29 mouse cellular contexts compared by ENCODE assay signal in genomic region chr2:145843322-145843721, GRCm38 (mm10). TPM values are rescaled to one million over a fixed set of nuclear protein-coding genes. Genes with fewer than 3 reads are reported as not detected.
DNase-seq lines count a peak whose midpoint lies in the region; ATAC-seq and TF ChIP-seq lines count a peak whose summit lies in the region.
"Had no signal": no experiment of that assay in that cellular context is flagged by ENCODE, and none has a peak within 500 bp of the region (broad histone marks: within the 10 kb centered on the region; RNA-seq: fewer than 3 reads in every experiment).

No protein-coding gene starts in this region.

- H3K4me3 ChIP-seq in intestine, postnatal 0 days (ENCODE audit: low read depth, low read length): no peak overlapping the region
- no peak overlapping the region for H3K4me3 ChIP-seq in intestine, embryonic 15.5 days (replicated peaks)
- H3K4me3 ChIP-seq in lung, embryonic 16.5 days (ENCODE audit: low read length): no peak overlapping the region
- H3K4me3 ChIP-seq: embryonic facial prominence, embryonic 12.5 days; forebrain, embryonic 10.5 days; heart, embryonic 13.5 days; hindbrain, embryonic 10.5 days; hindbrain, embryonic 15.5 days; midbrain, embryonic 12.5 days; neural tube, embryonic 13.5 days had no signal

- 80% methylated on average over 6 of the region's 6 CpGs for WGBS in intestine, postnatal 0 days
- WGBS in intestine, embryonic 15.5 days: 93% methylated on average over 6 of the region's 6 CpGs
- 62% methylated on average over 6 of the region's 6 CpGs for whole genome bisulfite sequencing in lung, embryonic 16.5 days

- no peak for ATAC-seq in intestine, postnatal 0 days
- ATAC-seq in intestine, embryonic 15.5 days: no peak
- ATAC-seq in lung, embryonic 16.5 days (ENCODE audit: low read depth): peak; percentile 90
- ATAC-seq in Patski: peak; percentile 78
- ATAC-seq in megakaryocyte-erythroid progenitor cell, adult 5-6 weeks (replicated peaks; ENCODE audit: low FRiP score, low TSS enrichment, poor library complexity, severe bottlenecking): no peak
- ATAC-seq: forebrain, embryonic 16.5 days; inflammation-experienced regulatory T-cells, adult 6 months had no signal

- POLR2A ChIA-PET in Patski (lab: Charles Lee): interaction anchor here (0.8 kb wide), 1 partner anchor 15 kb away, joined by 3 read pairs; no protein-coding TSS in a partner anchor

- peaks cover 5% of the 10 kb centered on the region; the same call in 1 of the 2 replicates for H3K4me1 ChIP-seq in intestine, postnatal 0 days (replicated peaks; ENCODE audit: control insufficient read depth, insufficient read depth, low read length)
- no peaks in the 10 kb centered on the region for H3K4me1 ChIP-seq in intestine, embryonic 15.5 days (replicated peaks)
- H3K4me1 ChIP-seq in lung, embryonic 16.5 days (replicated peaks; ENCODE audit: control insufficient read depth, insufficient read depth, low read length): peaks cover 6% of the 10 kb centered on the region
- H3K4me1 ChIP-seq: embryonic facial prominence, embryonic 12.5 days had no signal

- H3K4me2 ChIP-seq in intestine, postnatal 0 days (replicated peaks; ENCODE audit: low read depth): no peak overlapping the region
- H3K4me2 ChIP-seq in intestine, embryonic 15.5 days (replicated peaks): no peak overlapping the region
- no peak overlapping the region for H3K4me2 ChIP-seq in lung, embryonic 16.5 days (ENCODE audit: low read depth, low read length)
- H3K4me2 ChIP-seq: embryonic facial prominence, embryonic 12.5 days; heart, embryonic 13.5 days; hindbrain, embryonic 15.5 days; midbrain, embryonic 12.5 days; neural tube, embryonic 13.5 days had no signal

- in situ Hi-C loops in Patski (cut with MboI; ENCODE audit: low pct_unique_long_range_greater_than_20kb): no loop called here

- H3K27ac ChIP-seq in intestine, postnatal 0 days (ENCODE audit: low read depth, low read length): 0 out of 2 replicates have a peak overlapping the region, but pooled peaks have one; percentile 31
- no peak overlapping the region for H3K27ac ChIP-seq in intestine, embryonic 15.5 days
- peak overlapping the region; percentile 69 for H3K27ac ChIP-seq in lung, embryonic 16.5 days (ENCODE audit: low read length)
- H3K27ac ChIP-seq: embryonic facial prominence, embryonic 12.5 days; forebrain, embryonic 10.5 days; heart, embryonic 13.5 days; hindbrain, embryonic 10.5 days; hindbrain, embryonic 15.5 days; liver, embryonic 14.5 days; midbrain, embryonic 12.5 days; neural tube, embryonic 13.5 days had no signal

- H3K36me3 ChIP-seq in intestine, postnatal 0 days (ENCODE audit: control insufficient read depth, insufficient read depth): peaks cover 24% of the 10 kb centered on the region
- peaks cover 7% of the 10 kb centered on the region; the same call in 1 of the 2 replicates for H3K36me3 ChIP-seq in intestine, embryonic 15.5 days
- H3K36me3 ChIP-seq in lung, embryonic 16.5 days (ENCODE audit: control insufficient read depth, insufficient read depth, low read length): no peaks in the 10 kb centered on the region
- H3K36me3 ChIP-seq: embryonic facial prominence, embryonic 12.5 days; forebrain, embryonic 10.5 days; hindbrain, embryonic 10.5 days; midbrain, embryonic 12.5 days; neural tube, embryonic 13.5 days had no signal

- no peak overlapping the region for H3K9ac ChIP-seq in intestine, postnatal 0 days (ENCODE audit: low read depth, low read length)
- H3K9ac ChIP-seq in intestine, embryonic 15.5 days: no peak overlapping the region
- H3K9ac ChIP-seq in lung, embryonic 16.5 days (ENCODE audit: low read length): no peak overlapping the region
- H3K9ac ChIP-seq: embryonic facial prominence, embryonic 12.5 days; heart, embryonic 13.5 days; hindbrain, embryonic 15.5 days; liver, embryonic 14.5 days; midbrain, embryonic 12.5 days; neural tube, embryonic 13.5 days had no signal

- no peaks in the 10 kb centered on the region for H3K9me3 ChIP-seq in intestine, postnatal 0 days (ENCODE audit: control insufficient read depth)
- no peaks in the 10 kb centered on the region for H3K9me3 ChIP-seq in intestine, embryonic 15.5 days
- no peaks in the 10 kb centered on the region for H3K9me3 ChIP-seq in lung, embryonic 16.5 days (ENCODE audit: control insufficient read depth, low read length)
- H3K9me3 ChIP-seq: embryonic facial prominence, embryonic 12.5 days; forebrain, embryonic 10.5 days; heart, embryonic 13.5 days; hindbrain, embryonic 10.5 days; hindbrain, embryonic 15.5 days; midbrain, embryonic 12.5 days; neural tube, embryonic 13.5 days had no signal

- no peak for DNase-seq in lung, adult 18-20 months
- no peak for DNase-seq in Patski (ENCODE audit: low read depth, low spot score)
- DNase-seq in frontal cortex, postnatal 10 days (ENCODE audit: low spot score in 2 of 2): no peak
- no peak for DNase-seq in cerebellum, adult 18-20 months
- DNase-seq: adrenal gland, postnatal 14 days; cerebellum, adult 11 months; cerebellum, adult 9-11 months; embryo, embryonic 11 days; heart, postnatal 10 days; kidney, adult 8-10 months; kidney, postnatal 25 days; liver; lung, postnatal 14 days; thymus, postnatal 14 days had no signal

- TF ChIP-seq CTCF in intestine, postnatal 0 days (IDR thresholded peaks at IDR 0.05; ENCODE audit: low read depth): no peak
- no peak for TF ChIP-seq CTCF in Patski (IDR thresholded peaks at IDR 0.05)

- CTCF ChIA-PET in Patski (lab: Charles Lee): interaction anchor here (1.1 to 1.3 kb wide), 2 partner anchors 12 to 16 kb away, joined by 3 to 4 read pairs; no protein-coding TSS in a partner anchor

- H3K27me3 ChIP-seq in intestine, postnatal 0 days (replicated peaks; ENCODE audit: control insufficient read depth, insufficient read depth, low read length): no peaks in the 10 kb centered on the region
- H3K27me3 ChIP-seq in intestine, embryonic 15.5 days (replicated peaks): no peaks in the 10 kb centered on the region
- H3K27me3 ChIP-seq in lung, embryonic 16.5 days (ENCODE audit: control insufficient read depth, insufficient read depth, low read depth, low read length): no peaks in the 10 kb centered on the region
- no peaks in the 10 kb centered on the region for H3K27me3 ChIP-seq in Patski
- H3K27me3 ChIP-seq: CH12.LX; embryonic facial prominence, embryonic 12.5 days; heart, embryonic 13.5 days; hindbrain, embryonic 15.5 days; midbrain, embryonic 12.5 days; neural tube, embryonic 13.5 days had no signal

RNA-seq across cellular contexts. Expression of gene Naa20, which starts 58.6 kb away (rescaled TPM):
- 100 and 106 TPM in 2 replicates for polyA plus RNA-seq in intestine, postnatal 0 days (2015; fragmentation: Nextera tagmentation; extraction: Ambion mirVana)
- 145 and 157 TPM in 2 replicates for polyA plus RNA-seq in intestine, embryonic 15.5 days (2015; fragmentation: Nextera tagmentation; extraction: Ambion mirVana)
- 151 and 152 TPM in 2 replicates for polyA plus RNA-seq in lung, embryonic 16.5 days (2015; fragmentation: Nextera tagmentation; extraction: Ambion mirVana)
- polyA plus RNA-seq in Patski (2021): 85.8 TPM
- 60.2 and 63.9 TPM in 2 replicates for total RNA-seq in megakaryocyte-erythroid progenitor cell, adult 5-6 weeks (2014; fragmentation: Nextera tagmentation)
- 55.0 and 65.7 TPM in 2 replicates for total RNA-seq in megakaryocyte-erythroid progenitor cell, adult 5-6 weeks (2017)

Comparison
In these comparisons a context has a peak if more than half of its experiments do, and no peak if none do; other contexts are left out.
1. ATAC-seq: peak in lung, embryonic 16.5 days (single experiment) and Patski (single experiment); none in intestine, postnatal 0 days (single experiment), intestine, embryonic 15.5 days (single experiment) and megakaryocyte-erythroid progenitor cell, adult 5-6 weeks (single experiment).